Mouse (Mus musculus): ENCODE measurements around the gene Sbf2. TPM values are rescaled to one million over a fixed set of nuclear protein-coding genes. Genes with fewer than 3 reads are reported as not detected.

Sbf2 gene
- polyA plus RNA-seq, 1 experiment from 2014 or later: 48.9 TPM

GRCm38 (mm10) chr7:110379335-110379914 lies 235.3 kb downstream of the Sbf2 start:
- no peaks in the 10 kb centered on the region for H3K36me3 ChIP-seq (ENCODE audit: control insufficient read depth, insufficient read depth, low read length)
- no peak overlapping the region for H3K27ac ChIP-seq (ENCODE audit: low read depth, low read length)
- DNase-seq (ENCODE audit: low spot score) (no peak), ATAC-seq (ENCODE audit: low FRiP score) (no peak)
- H3K4me3 ChIP-seq (ENCODE audit: low read depth, low read length): no peak overlapping the region
- H3K27me3 ChIP-seq (ENCODE audit: control insufficient read depth, insufficient read depth, low read length): no peaks in the 10 kb centered on the region
- H3K9me3 ChIP-seq (ENCODE audit: control insufficient read depth, low read length): no peaks in the 10 kb centered on the region
- no peak overlapping the region for H3K4me2 ChIP-seq (replicated peaks; ENCODE audit: low read depth, low read length)
- no peaks in the 10 kb centered on the region for H3K4me1 ChIP-seq (replicated peaks; ENCODE audit: control insufficient read depth, insufficient read depth, low read length)
- H3K9ac ChIP-seq (ENCODE audit: low read depth, low read length): no peak overlapping the region
- 76% methylated on average over 10 of the region's 10 CpGs for WGBS

- Histone ChIP-seq H3K9ac (ENCODE audit: low read depth, low read length) (no peak overlapping the region), H3K4me3 (ENCODE audit: low read depth, low read length) (no peak overlapping the region), H3K4me2 (replicated peaks; ENCODE audit: low read depth, low read length) (no peak overlapping the region), H3K27me3 (ENCODE audit: control insufficient read depth, insufficient read depth, low read length) (no peaks in the 10 kb centered on the region), H3K9me3 (ENCODE audit: control insufficient read depth, low read length) (no peaks in the 10 kb centered on the region), H3K4me1 (replicated peaks; ENCODE audit: control insufficient read depth, insufficient read depth, low read length) (no peaks in the 10 kb centered on the region), H3K36me3 (ENCODE audit: control insufficient read depth, insufficient read depth, low read length) (no peaks in the 10 kb centered on the region), H3K27ac (ENCODE audit: low read depth, low read length) (no peak overlapping the region)
- no peak for ATAC-seq (ENCODE audit: low FRiP score)
- no peak for DNase-seq (ENCODE audit: low spot score)
- 87% methylated on average over 4 of the region's 4 CpGs for WGBS
These were observed 242.2 kb downstream of the Sbf2 start for GRCm38 (mm10) chr7:110372529-110372928.

GRCm38 (mm10) chr7:110362005-110362404 lies 252.7 kb downstream of the Sbf2 start:
- no peak for DNase-seq (ENCODE audit: low spot score)
- WGBS: 92% methylated on average over 11 of the region's 11 CpGs

GRCm38 (mm10) chr7:110361516-110361915 lies 253.2 kb downstream of the Sbf2 start:
- DNase-seq (ENCODE audit: low spot score) (no peak), ATAC-seq (ENCODE audit: low FRiP score) (no peak)
- H3K9me3 ChIP-seq (ENCODE audit: control insufficient read depth, low read length): no peaks in the 10 kb centered on the region
- H3K4me2 ChIP-seq (replicated peaks; ENCODE audit: low read depth, low read length): no peak overlapping the region
- H3K4me3 ChIP-seq (ENCODE audit: low read depth, low read length): no peak overlapping the region
- no peaks in the 10 kb centered on the region for H3K27me3 ChIP-seq (ENCODE audit: control insufficient read depth, insufficient read depth, low read length)
- no peak overlapping the region for H3K27ac ChIP-seq (ENCODE audit: low read depth, low read length)
- no peaks in the 10 kb centered on the region for H3K36me3 ChIP-seq (ENCODE audit: control insufficient read depth, insufficient read depth, low read length)
- H3K9ac ChIP-seq (ENCODE audit: low read depth, low read length): no peak overlapping the region
- WGBS: 87% methylated on average over 1 of the region's 1 CpGs
- H3K4me1 ChIP-seq (replicated peaks; ENCODE audit: control insufficient read depth, insufficient read depth, low read length): no peaks in the 10 kb centered on the region

More at GRCm38 (mm10) chr7:110362005-110362404, 252.7 kb downstream of the Sbf2 start:
- H3K4me2 ChIP-seq (replicated peaks; ENCODE audit: low read depth, low read length): no peak overlapping the region
- no peak overlapping the region for H3K9ac ChIP-seq (ENCODE audit: low read depth, low read length)
- no peaks in the 10 kb centered on the region for H3K27me3 ChIP-seq (ENCODE audit: control insufficient read depth, insufficient read depth, low read length)
- H3K9me3 ChIP-seq (ENCODE audit: control insufficient read depth, low read length): no peaks in the 10 kb centered on the region
- no peak overlapping the region for H3K4me3 ChIP-seq (ENCODE audit: low read depth, low read length)
- H3K4me1 ChIP-seq (replicated peaks; ENCODE audit: control insufficient read depth, insufficient read depth, low read length): no peaks in the 10 kb centered on the region
- H3K27ac ChIP-seq (ENCODE audit: low read depth, low read length): no peak overlapping the region
- H3K36me3 ChIP-seq (ENCODE audit: control insufficient read depth, insufficient read depth, low read length): 0 out of 2 replicates have a peak, but pooled peaks cover under 1% of the 10 kb centered on the region
- ATAC-seq (ENCODE audit: low FRiP score): no peak

GRCm38 (mm10) chr7:110359391-110359790 lies 255.3 kb downstream of the Sbf2 start:
- H3K27me3 ChIP-seq (ENCODE audit: control insufficient read depth, insufficient read depth, low read length): no peaks in the 10 kb centered on the region
- ATAC-seq (ENCODE audit: low FRiP score) (no peak), DNase-seq (ENCODE audit: low spot score) (no peak)
- 90% methylated on average over 2 of the region's 2 CpGs for WGBS
- no peaks in the 10 kb centered on the region for H3K4me1 ChIP-seq (replicated peaks; ENCODE audit: control insufficient read depth, insufficient read depth, low read length)
- no peak overlapping the region for H3K4me2 ChIP-seq (replicated peaks; ENCODE audit: low read depth, low read length)
- H3K36me3 ChIP-seq (ENCODE audit: control insufficient read depth, insufficient read depth, low read length): no peaks in the 10 kb centered on the region
- H3K9me3 ChIP-seq (ENCODE audit: control insufficient read depth, low read length): no peaks in the 10 kb centered on the region
- no peak overlapping the region for H3K27ac ChIP-seq (ENCODE audit: low read depth, low read length)
- no peak overlapping the region for H3K4me3 ChIP-seq (ENCODE audit: low read depth, low read length)
- no peak overlapping the region for H3K9ac ChIP-seq (ENCODE audit: low read depth, low read length)

GRCm38 (mm10) chr7:110353971-110354370 lies 260.8 kb downstream of the Sbf2 start:
- H3K27ac ChIP-seq (ENCODE audit: low read depth, low read length): no peak overlapping the region
- no peaks in the 10 kb centered on the region for H3K9me3 ChIP-seq (ENCODE audit: control insufficient read depth, low read length)
- H3K4me1 ChIP-seq (replicated peaks; ENCODE audit: control insufficient read depth, insufficient read depth, low read length): no peaks in the 10 kb centered on the region
- ATAC-seq (ENCODE audit: low FRiP score) (no peak), DNase-seq (ENCODE audit: low spot score) (no peak)
- H3K36me3 ChIP-seq (ENCODE audit: control insufficient read depth, insufficient read depth, low read length): no peaks in the 10 kb centered on the region
- no peaks in the 10 kb centered on the region for H3K27me3 ChIP-seq (ENCODE audit: control insufficient read depth, insufficient read depth, low read length)
- 82% methylated on average over 2 of the region's 2 CpGs for WGBS
- H3K4me2 ChIP-seq (replicated peaks; ENCODE audit: low read depth, low read length): no peak overlapping the region
- H3K4me3 ChIP-seq (ENCODE audit: low read depth, low read length): no peak overlapping the region
- H3K9ac ChIP-seq (ENCODE audit: low read depth, low read length): no peak overlapping the region

GRCm38 (mm10) chr7:110347250-110347649 lies 267.5 kb downstream of the Sbf2 start:
- Histone ChIP-seq H3K9me3 (ENCODE audit: control insufficient read depth, low read length) (no peaks in the 10 kb centered on the region), H3K27me3 (ENCODE audit: control insufficient read depth, insufficient read depth, low read length) (no peaks in the 10 kb centered on the region), H3K4me3 (ENCODE audit: low read depth, low read length) (no peak overlapping the region), H3K9ac (ENCODE audit: low read depth, low read length) (no peak overlapping the region), H3K36me3 (ENCODE audit: control insufficient read depth, insufficient read depth, low read length) (no peaks in the 10 kb centered on the region), H3K4me2 (replicated peaks; ENCODE audit: low read depth, low read length) (no peak overlapping the region), H3K27ac (ENCODE audit: low read depth, low read length) (no peak overlapping the region), H3K4me1 (replicated peaks; ENCODE audit: control insufficient read depth, insufficient read depth, low read length) (no peaks in the 10 kb centered on the region)
- ATAC-seq (ENCODE audit: low FRiP score) (no peak), DNase-seq (ENCODE audit: low spot score) (no peak)
- 95% methylated on average over 1 of the region's 1 CpGs for WGBS

- WGBS: 77% methylated on average over 4 of the region's 4 CpGs
- no peak for ATAC-seq (ENCODE audit: low FRiP score)
These were observed 277.1 kb downstream of the Sbf2 start for GRCm38 (mm10) chr7:110337601-110338000.

GRCm38 (mm10) chr7:110325381-110326110 lies 289.2 kb downstream of the Sbf2 start:
- Histone ChIP-seq H3K4me3 (ENCODE audit: low read depth, low read length) (no peak overlapping the region), H3K27ac (ENCODE audit: low read depth, low read length) (no peak overlapping the region), H3K9me3 (ENCODE audit: control insufficient read depth, low read length) (no peaks in the 10 kb centered on the region), H3K4me1 (replicated peaks; ENCODE audit: control insufficient read depth, insufficient read depth, low read length) (no peaks in the 10 kb centered on the region), H3K4me2 (replicated peaks; ENCODE audit: low read depth, low read length) (no peak overlapping the region), H3K36me3 (ENCODE audit: control insufficient read depth, insufficient read depth, low read length) (peaks cover 7% of the 10 kb centered on the region; the same call in 1 of the 2 replicates), H3K27me3 (ENCODE audit: control insufficient read depth, insufficient read depth, low read length) (no peaks in the 10 kb centered on the region), H3K9ac (ENCODE audit: low read depth, low read length) (no peak overlapping the region)
- DNase-seq (ENCODE audit: low spot score): no peak
- ATAC-seq (ENCODE audit: low FRiP score): no peak
- over 99% methylated on average over 5 of the region's 5 CpGs for WGBS

More at GRCm38 (mm10) chr7:110337601-110338000, 277.1 kb downstream of the Sbf2 start:
- Histone ChIP-seq H3K36me3 (ENCODE audit: control insufficient read depth, insufficient read depth, low read length) (0 out of 2 replicates have a peak, but pooled peaks cover 2% of the 10 kb centered on the region), H3K9ac (ENCODE audit: low read depth, low read length) (no peak overlapping the region), H3K27me3 (ENCODE audit: control insufficient read depth, insufficient read depth, low read length) (no peaks in the 10 kb centered on the region), H3K4me2 (replicated peaks; ENCODE audit: low read depth, low read length) (no peak overlapping the region), H3K27ac (ENCODE audit: low read depth, low read length) (no peak overlapping the region), H3K9me3 (ENCODE audit: control insufficient read depth, low read length) (no peaks in the 10 kb centered on the region), H3K4me1 (replicated peaks; ENCODE audit: control insufficient read depth, insufficient read depth, low read length) (no peaks in the 10 kb centered on the region), H3K4me3 (ENCODE audit: low read depth, low read length) (no peak overlapping the region)
- no peak for DNase-seq (ENCODE audit: low spot score)

Measured in hindbrain, embryonic 11.5 days (tissue).